Mouse (Mus musculus): ENCODE measurements around the gene Kcnma1.

The Kcnma1 gene

DNA sequence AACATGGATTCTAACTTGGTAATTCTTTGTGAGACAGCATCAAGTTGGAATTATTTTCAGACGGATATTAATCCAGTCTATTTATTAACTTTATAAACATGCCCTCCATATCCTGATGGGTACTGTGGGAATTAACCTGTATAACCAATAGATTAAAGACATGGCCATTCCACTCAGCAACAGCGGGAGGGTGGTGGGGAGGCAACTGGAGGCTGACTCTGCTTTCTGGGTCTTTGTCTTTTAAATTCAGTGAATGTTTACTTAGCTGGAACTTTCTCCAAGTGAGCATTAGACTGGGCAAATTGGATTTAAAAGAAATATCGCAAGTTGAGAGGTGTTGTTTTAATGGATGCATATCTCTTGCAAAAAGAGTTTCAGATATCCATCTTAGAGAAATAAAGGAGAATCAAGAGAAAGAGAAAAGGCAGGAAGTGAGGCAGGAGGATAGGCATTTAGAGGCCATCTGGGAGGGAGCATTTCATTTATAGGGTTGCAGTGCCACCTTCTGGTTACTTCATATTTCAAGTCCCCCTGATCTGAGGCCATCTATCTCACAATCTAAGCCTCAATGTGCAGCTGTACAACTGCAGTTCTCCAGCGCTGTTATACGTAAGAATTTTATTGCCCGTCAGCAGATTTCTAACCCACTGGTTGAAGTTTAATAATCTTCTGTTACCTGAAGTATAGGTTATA is 613.4 kb downstream of the Kcnma1 start:
- peak; percentile 63 for DNase-seq

- DNase-seq = no peak
These were observed 616.6 kb downstream of the Kcnma1 start for GRCm38 (mm10) chr14:23397642-23398041.

DNA sequence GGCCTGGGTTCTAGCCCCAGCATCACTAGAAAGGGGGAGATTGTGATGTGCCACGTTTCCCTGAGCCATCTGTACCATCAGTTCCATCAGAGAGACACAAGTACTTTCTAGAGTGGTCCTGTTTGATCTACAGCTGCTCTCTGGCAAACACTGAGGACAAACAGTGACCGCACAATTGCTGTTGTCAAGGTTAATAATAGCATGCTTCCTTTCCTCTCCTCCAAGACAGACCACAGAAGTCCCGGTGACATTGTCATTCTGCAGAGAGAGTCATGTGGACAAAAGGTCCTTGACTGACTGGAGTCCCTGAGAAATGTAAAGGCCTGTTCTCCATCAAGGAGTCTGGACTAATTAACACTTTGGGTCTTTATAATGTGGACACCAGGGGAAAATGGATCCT is 622.7 kb downstream of the Kcnma1 start:
- DNase-seq = no peak

DNA sequence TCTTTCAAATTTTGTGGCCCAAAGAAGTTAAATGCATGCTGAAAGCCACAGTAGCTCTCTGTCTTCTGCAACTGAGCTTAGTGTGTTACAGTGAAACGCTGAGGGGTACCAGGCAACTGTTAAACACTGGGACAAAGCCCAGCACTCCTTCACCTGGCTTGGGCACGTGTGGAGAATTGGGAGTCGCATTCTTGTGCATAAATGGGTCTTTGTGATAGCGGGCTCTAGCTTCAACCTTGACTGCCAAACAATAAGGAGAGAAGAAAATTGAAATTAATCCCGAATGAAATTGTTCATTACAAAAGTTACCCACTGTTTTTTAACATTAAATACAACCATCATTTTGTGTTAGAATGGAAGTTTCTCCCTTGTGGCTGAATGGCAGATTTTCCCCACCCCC is 623.5 kb downstream of the Kcnma1 start:
- no peak for DNase-seq

DNA sequence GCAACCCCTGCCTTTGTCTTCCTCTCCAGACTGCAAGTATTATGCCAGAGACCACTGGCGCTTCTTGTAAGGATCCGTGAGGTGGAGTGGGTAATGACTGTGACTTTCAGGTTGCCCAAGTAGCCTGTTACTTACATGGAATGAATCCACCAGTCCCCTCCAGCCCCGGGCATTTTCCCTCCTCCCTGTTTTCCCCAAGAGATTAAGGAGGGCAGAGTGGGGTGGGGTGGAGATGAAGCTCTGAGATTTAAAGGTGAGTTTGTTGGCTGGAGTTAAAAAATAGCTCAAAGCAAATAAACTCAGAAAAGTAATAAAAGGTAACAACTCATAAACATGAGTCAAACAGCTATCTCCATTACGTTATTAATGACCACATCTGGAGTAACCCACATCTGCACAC is 624.1 kb downstream of the Kcnma1 start:
- DNase-seq = no peak

GRCm38 (mm10) chr14:23386786-23387185 is 627.5 kb downstream of the Kcnma1 start:
- DNase-seq = no peak

GRCm38 (mm10) chr14:23385776-23386608 is 628.3 kb downstream of the Kcnma1 start:
- no peak for DNase-seq

DNA sequence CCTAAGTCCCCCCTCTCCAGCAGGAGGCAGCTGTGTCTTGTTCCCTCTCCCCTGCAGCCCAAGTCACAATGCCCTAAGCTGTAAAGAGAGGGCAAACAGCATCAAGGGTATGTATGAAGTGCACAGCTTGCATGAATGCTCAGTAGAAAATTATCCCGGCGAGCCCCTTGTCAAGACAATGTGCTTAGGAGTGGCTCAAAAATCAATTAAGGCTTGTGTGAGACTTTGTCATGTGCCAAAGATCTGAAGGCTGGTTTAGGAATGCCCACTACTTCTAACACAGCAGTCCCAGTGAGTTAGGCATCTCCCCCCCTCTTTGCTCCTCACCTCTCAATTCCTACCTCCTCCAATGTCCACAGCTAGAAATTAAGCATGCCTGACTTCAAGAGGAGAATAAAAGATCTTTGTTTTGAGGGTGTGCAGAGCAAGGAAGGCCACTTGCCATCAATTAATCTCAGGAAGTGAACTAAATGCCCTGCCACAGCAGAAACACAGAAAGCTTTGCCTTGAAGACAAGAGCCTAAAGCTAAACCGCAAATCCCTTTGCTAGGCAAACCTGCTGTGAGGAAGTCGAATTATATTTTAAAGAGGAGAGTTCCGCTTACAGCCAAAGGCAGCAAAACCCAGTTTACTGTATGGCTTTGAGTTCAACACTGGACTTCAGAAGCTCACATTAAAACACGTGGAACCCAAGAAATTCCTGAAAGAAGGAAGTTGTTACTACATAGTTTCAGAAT is 635.8 kb downstream of the Kcnma1 start:
- DNase-seq = no peak

DNA sequence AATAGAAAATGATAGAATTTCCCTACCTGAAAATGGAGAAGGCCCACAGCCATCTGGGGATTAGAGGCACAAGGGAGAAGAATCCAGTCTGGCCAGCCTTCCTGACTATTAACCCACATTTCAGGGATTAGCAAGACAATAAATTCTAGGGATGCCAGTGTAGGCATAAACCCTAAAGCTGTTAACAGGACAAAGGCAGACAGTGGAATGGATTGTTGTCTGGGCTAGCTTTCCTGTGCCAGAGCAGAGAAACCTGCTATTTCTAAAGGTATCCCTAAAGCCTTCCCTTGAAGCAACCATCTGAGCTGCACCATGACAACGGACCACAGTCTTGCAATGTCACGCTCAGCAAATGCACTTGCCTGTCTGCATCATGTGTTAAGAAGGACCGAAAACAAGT is 642.3 kb downstream of the Kcnma1 start:
- DNase-seq = no peak

GRCm38 (mm10) chr14:23360491-23360995 is 653.7 kb downstream of the Kcnma1 start:
- no peak for DNase-seq

DNA sequence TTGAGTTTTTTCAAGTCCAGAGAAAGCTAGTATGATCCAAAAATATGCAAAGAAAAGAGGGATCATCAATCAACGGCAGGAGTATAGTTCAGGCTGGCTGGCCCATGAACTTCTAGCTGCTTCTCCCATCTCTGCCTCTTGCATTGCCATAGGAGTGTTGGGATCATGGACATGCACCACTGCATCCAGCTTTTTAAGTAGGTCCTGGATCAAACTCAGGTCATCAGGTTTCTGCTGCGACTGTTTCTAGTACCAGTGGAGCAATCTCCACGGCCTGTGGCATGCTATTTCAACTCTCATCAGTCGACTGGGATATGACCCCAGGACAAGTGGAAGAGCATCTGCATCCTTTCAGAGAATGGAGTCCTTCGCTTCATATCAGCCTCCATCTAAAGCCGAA is 655.5 kb downstream of the Kcnma1 start:
- DNase-seq = no peak

GRCm38 (mm10) chr14:23357529-23358278 is 656.6 kb downstream of the Kcnma1 start:
- no peak for DNase-seq

GRCm38 (mm10) chr14:23326786-23327185 is 687.5 kb downstream of the Kcnma1 start:
- no peak for DNase-seq

DNA sequence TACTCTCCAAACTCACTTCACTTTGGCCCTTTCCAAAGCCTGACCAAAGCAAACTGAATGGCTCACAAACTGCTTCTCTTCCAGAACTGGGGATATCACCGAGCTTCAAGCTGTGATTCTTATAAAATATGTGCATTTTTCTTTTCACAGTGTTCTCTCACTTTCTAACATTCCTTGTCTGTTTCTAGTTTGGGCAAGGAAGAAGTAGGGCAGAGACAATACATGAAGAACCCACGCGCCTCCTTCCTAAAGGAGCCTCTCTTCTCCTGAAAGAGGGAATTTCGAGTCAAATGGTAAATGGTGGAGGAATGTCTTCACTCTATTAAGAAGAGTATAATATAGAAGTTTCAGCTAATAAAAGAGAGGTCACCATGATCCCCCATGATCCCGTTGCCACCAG is 709.0 kb downstream of the Kcnma1 start:
- no peak for DNase-seq

DNA sequence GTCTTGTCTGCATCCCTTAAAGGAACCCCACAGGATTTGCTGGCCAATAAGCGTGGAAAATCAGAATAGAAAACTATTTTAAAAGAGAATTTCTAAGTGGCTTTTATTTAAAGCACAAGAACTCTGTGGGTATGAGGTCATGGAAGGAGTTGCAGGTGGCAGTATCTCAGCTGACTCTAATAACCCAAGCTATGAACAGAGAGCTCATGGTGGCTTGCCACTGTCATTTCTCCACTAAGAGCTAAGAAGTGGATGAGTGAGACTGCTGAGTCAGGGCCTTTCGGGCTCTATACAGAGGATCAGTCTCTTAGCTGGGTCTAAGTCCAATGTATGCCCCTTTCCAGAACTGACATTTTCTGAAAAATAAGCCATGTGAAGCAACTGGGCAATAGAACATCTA is 713.8 kb downstream of the Kcnma1 start:
- no peak for DNase-seq

DNA sequence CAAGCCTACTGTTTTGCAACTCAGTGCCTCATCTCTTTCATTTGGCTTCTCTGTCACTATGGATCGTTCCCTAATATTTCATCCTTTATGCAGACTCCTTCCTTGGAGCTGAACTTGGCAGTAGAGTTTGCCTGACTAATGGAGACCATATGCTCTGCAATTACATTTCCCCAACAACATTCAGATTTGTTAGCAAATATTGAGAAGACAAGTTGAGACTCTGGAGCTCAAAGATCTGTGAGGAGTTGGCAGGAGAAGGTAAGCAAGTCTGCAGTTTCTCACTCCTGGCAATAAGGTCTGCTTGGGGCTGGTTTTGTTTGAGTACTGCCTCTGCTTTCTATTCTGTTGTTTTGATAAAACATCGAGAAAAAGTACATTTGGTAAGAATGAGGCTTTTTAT is 723.7 kb downstream of the Kcnma1 start:
- DNase-seq = no peak

DNA sequence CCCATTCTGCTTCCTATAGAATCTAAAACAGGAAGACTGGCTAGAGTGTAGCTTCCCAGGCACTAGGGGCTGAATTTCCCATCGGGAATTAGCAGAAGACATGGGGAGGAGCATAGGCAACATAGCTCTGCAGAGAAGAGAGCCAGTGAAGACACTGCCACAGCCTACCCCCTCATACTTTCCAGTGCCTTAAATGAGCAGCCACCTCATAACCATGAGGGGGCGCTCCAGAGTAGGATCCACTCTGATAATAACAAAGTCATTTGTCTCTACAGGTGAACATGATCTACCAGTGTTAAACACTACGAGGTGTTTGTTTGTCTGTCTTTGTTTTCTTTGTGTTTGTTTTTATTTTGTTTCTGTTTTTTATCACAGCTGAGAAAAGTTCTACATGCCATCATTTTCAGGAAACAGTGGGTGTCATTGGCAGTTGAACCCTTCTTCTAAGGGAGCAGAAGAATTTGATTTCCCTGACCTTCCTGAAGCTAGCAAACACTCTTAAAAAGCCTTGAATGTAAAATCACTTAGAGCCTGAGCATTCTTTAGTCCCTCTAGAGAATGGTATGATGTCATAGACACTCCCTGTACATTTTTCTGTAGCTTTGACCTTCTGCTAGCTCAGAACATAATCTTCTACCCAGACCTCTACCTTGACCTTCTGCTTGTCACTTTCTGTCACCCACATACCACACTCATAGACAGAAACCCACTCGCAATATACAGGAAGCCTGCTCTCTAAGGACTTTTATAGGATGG is 747.6 kb downstream of the Kcnma1 start:
- DNase-seq = peak; percentile 2

- DNase-seq = no peak
These were observed 761.1 kb downstream of the Kcnma1 start for GRCm38 (mm10) chr14:23253154-23253553.

DNA sequence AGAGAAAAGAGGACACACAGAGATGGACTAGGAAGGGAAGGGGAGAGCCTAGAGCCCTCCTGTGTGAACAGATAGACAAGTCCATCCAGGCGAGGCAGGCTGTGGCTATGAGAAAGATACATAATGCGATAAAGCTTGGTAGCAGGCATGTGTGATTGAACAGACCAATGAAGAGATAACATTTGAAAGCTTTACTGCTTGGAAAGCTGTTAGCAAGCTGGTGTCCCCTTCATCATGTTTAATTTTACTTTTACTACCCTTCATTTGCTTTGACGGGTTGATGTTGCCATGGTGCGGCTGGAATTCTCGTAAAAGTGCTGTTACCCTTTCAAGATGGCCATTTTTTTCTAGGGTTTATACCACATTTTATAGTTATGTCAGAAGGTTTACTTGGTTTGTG is 769.8 kb downstream of the Kcnma1 start:
- no peak for DNase-seq

- DNase-seq = no peak
These were observed 770.4 kb downstream of the Kcnma1 start for GRCm38 (mm10) chr14:23243857-23244256.

Data from kidney, adult 9 months (tissue).